ENCODE assay signal across 16 mouse cellular contexts in genomic region chr10:39451918-39452624, GRCm38 (mm10).
DNase-seq lines count a peak whose midpoint lies in the region; ATAC-seq and TF ChIP-seq lines count a peak whose summit lies in the region.
"Had no signal": no experiment of that assay in that cellular context is flagged by ENCODE, and none has a peak within 500 bp of the region (broad histone marks: within the 10 kb centered on the region; RNA-seq: fewer than 3 reads in every experiment).

No protein-coding gene starts in this region.

- H3K4me3 ChIP-seq in heart, postnatal 0 days (ENCODE audit: low read depth, low read length): no peak overlapping the region
- no peak overlapping the region for H3K4me3 ChIP-seq in midbrain, embryonic 13.5 days (replicated peaks)
- no peak overlapping the region for H3K4me3 ChIP-seq in midbrain, embryonic 10.5 days
- no peak overlapping the region for H3K4me3 ChIP-seq in hindbrain, embryonic 14.5 days (replicated peaks; ENCODE audit: low read length)
- H3K4me3 ChIP-seq in liver, embryonic 11.5 days (ENCODE audit: low read depth, low read length): no peak overlapping the region
- H3K4me3 ChIP-seq: forebrain, embryonic 13.5 days had no signal

- H3K27me3 ChIP-seq in heart, postnatal 0 days (ENCODE audit: control insufficient read depth, insufficient read depth, low read length): no peaks in the 10 kb centered on the region
- H3K27me3 ChIP-seq in midbrain, embryonic 13.5 days: no peaks in the 10 kb centered on the region
- H3K27me3 ChIP-seq in midbrain, embryonic 10.5 days (ENCODE audit: low read depth, poor library complexity, severe bottlenecking): no peaks in the 10 kb centered on the region
- H3K27me3 ChIP-seq in hindbrain, embryonic 14.5 days (ENCODE audit: control insufficient read depth, insufficient read depth, low read length): no peaks in the 10 kb centered on the region
- H3K27me3 ChIP-seq in liver, embryonic 11.5 days (replicated peaks; ENCODE audit: control insufficient read depth, insufficient read depth, low read length): no peaks in the 10 kb centered on the region
- H3K27me3 ChIP-seq: forebrain, embryonic 13.5 days had no signal

- no peak overlapping the region for H3K9ac ChIP-seq in heart, postnatal 0 days (replicated peaks; ENCODE audit: low read depth, low read length)
- no peak overlapping the region for H3K9ac ChIP-seq in midbrain, embryonic 13.5 days (replicated peaks)
- no peak overlapping the region for H3K9ac ChIP-seq in hindbrain, embryonic 14.5 days
- H3K9ac ChIP-seq in liver, embryonic 11.5 days (ENCODE audit: low read depth, low read length): no peak overlapping the region
- H3K9ac ChIP-seq: forebrain, embryonic 13.5 days; liver, postnatal 0 days had no signal

- intact Hi-C loops in heart, postnatal 14 days (cut with DNase I): loop anchor here (5.0 kb wide), 1 partner anchor 40 kb away; no protein-coding TSS in a partner anchor

- no peaks in the 10 kb centered on the region for H3K36me3 ChIP-seq in heart, postnatal 0 days (replicated peaks; ENCODE audit: control insufficient read depth, insufficient read depth, low read length)
- no peaks in the 10 kb centered on the region; the same call in 1 of the 2 replicates for H3K36me3 ChIP-seq in midbrain, embryonic 13.5 days
- no peaks in the 10 kb centered on the region for H3K36me3 ChIP-seq in midbrain, embryonic 10.5 days
- no peaks in the 10 kb centered on the region for H3K36me3 ChIP-seq in hindbrain, embryonic 14.5 days (replicated peaks; ENCODE audit: control insufficient read depth, insufficient read depth)
- no peaks in the 10 kb centered on the region for H3K36me3 ChIP-seq in liver, embryonic 11.5 days (ENCODE audit: control insufficient read depth, insufficient read depth, low read length)

- WGBS in heart, postnatal 0 days: 79% methylated on average over 8 of the region's 8 CpGs
- 72% methylated on average over 8 of the region's 8 CpGs for WGBS in midbrain, embryonic 13.5 days
- WGBS in midbrain, embryonic 10.5 days: 87% methylated on average over 8 of the region's 8 CpGs
- WGBS in hindbrain, embryonic 14.5 days: 45% methylated on average over 8 of the region's 8 CpGs
- WGBS in liver, embryonic 11.5 days: 87% methylated on average over 8 of the region's 8 CpGs

- no peak for TF ChIP-seq CTCF in heart, postnatal 0 days (IDR thresholded peaks at IDR 0.05; ENCODE audit: low read depth)

- peaks cover 31% of the 10 kb centered on the region for H3K4me1 ChIP-seq in heart, postnatal 0 days (ENCODE audit: control insufficient read depth, insufficient read depth)
- peaks cover 65% of the 10 kb centered on the region for H3K4me1 ChIP-seq in midbrain, embryonic 13.5 days (replicated peaks)
- H3K4me1 ChIP-seq in midbrain, embryonic 10.5 days: peaks cover 27% of the 10 kb centered on the region
- H3K4me1 ChIP-seq in hindbrain, embryonic 14.5 days (replicated peaks; ENCODE audit: control insufficient read depth, insufficient read depth, low read length): peaks cover 41% of the 10 kb centered on the region
- peaks cover 12% of the 10 kb centered on the region for H3K4me1 ChIP-seq in liver, embryonic 11.5 days (replicated peaks; ENCODE audit: control insufficient read depth, insufficient read depth, low read length)

- no peak overlapping the region for H3K4me2 ChIP-seq in heart, postnatal 0 days (ENCODE audit: low read depth, low read length)
- H3K4me2 ChIP-seq in midbrain, embryonic 13.5 days (replicated peaks): no peak overlapping the region
- no peak overlapping the region for H3K4me2 ChIP-seq in hindbrain, embryonic 14.5 days (replicated peaks)
- no peak overlapping the region for H3K4me2 ChIP-seq in liver, embryonic 11.5 days
- H3K4me2 ChIP-seq: forebrain, embryonic 13.5 days; heart, embryonic 11.5 days had no signal

- no peak for ATAC-seq in heart, postnatal 0 days (ENCODE audit: insufficient read depth, low read depth)
- ATAC-seq in midbrain, embryonic 13.5 days: no peak; the same call in 1 of the 2 replicates
- ATAC-seq in hindbrain, embryonic 14.5 days (ENCODE audit: low FRiP score): no peak; the same call in 1 of the 2 replicates
- ATAC-seq in liver, embryonic 11.5 days (replicated peaks; ENCODE audit: low FRiP score): no peak
- ATAC-seq: inflammation-experienced regulatory T-cells, adult 6 months had no signal

- no peak for TF ChIP-seq EP300 in heart, postnatal 0 days (IDR thresholded peaks at IDR 0.05; ENCODE audit: low read depth)

- no peak for DNase-seq in heart, postnatal 0 days (ENCODE audit: low spot score)
- no peak for DNase-seq in heart, postnatal 14 days
- no peak for DNase-seq in midbrain, embryonic 10.5 days (ENCODE audit: low spot score)
- no peak for DNase-seq in hindbrain, embryonic 14.5 days (ENCODE audit: low spot score)
- DNase-seq in embryo, embryonic 9.5 days (ENCODE audit: extremely low spot score): no peak
- no peak for DNase-seq in liver, embryonic 11.5 days (ENCODE audit: low spot score)
- DNase-seq: adrenal gland, postnatal 25 days; kidney, postnatal 25 days; layer of hippocampus, postnatal 36 days; left cerebral cortex, postnatal 4 days; liver, postnatal 0 days; thymus, adult 2 months had no signal

- H3K9me3 ChIP-seq in heart, postnatal 0 days (replicated peaks; ENCODE audit: control insufficient read depth, low read length): no peaks in the 10 kb centered on the region
- H3K9me3 ChIP-seq in midbrain, embryonic 13.5 days: no peaks in the 10 kb centered on the region
- no peaks in the 10 kb centered on the region for H3K9me3 ChIP-seq in midbrain, embryonic 10.5 days (replicated peaks)
- H3K9me3 ChIP-seq in hindbrain, embryonic 14.5 days (ENCODE audit: control insufficient read depth, low read length): no peaks in the 10 kb centered on the region
- no peaks in the 10 kb centered on the region for H3K9me3 ChIP-seq in liver, embryonic 11.5 days (ENCODE audit: control insufficient read depth, low read length)
- H3K9me3 ChIP-seq: forebrain, embryonic 13.5 days had no signal

- peak overlapping the region; percentile 57 for H3K27ac ChIP-seq in heart, postnatal 0 days (ENCODE audit: low read depth)
- H3K27ac ChIP-seq in midbrain, embryonic 13.5 days: peak overlapping the region; percentile 41; the same call in 1 of the 2 replicates
- H3K27ac ChIP-seq in midbrain, embryonic 10.5 days (replicated peaks): no peak overlapping the region
- H3K27ac ChIP-seq in hindbrain, embryonic 14.5 days: 0 out of 2 replicates have a peak overlapping the region, but pooled peaks have one; percentile 15
- no peak overlapping the region for H3K27ac ChIP-seq in liver, embryonic 11.5 days (ENCODE audit: low read depth, low read length)
- H3K27ac ChIP-seq: forebrain, embryonic 13.5 days had no signal

Comparison
In these comparisons a context has a peak if more than half of its experiments do, and no peak if none do; other contexts are left out.
1. H3K27ac ChIP-seq: peak in heart, postnatal 0 days (single experiment), midbrain, embryonic 13.5 days (single experiment) and hindbrain, embryonic 14.5 days (single experiment); none in midbrain, embryonic 10.5 days (single experiment) and liver, embryonic 11.5 days (single experiment).